Mouse (Mus musculus) neural tube, embryonic 10.5 days (tissue): ENCODE data around the gene Gm20671.
"Not testable (repeated sequence)": the region's sequence is repeated elsewhere in the genome, so short reads cannot be mapped to it uniquely, and the experiment has no call there.

Experiments used
- DNase-seq: peaks from one replicate; pipeline ENCODE4 v3.0.0-alpha.2; 2017; ENCODE audit warnings: low spot score; ENCODE audit errors: extremely low spot score

Gene Gm20671

DNA sequence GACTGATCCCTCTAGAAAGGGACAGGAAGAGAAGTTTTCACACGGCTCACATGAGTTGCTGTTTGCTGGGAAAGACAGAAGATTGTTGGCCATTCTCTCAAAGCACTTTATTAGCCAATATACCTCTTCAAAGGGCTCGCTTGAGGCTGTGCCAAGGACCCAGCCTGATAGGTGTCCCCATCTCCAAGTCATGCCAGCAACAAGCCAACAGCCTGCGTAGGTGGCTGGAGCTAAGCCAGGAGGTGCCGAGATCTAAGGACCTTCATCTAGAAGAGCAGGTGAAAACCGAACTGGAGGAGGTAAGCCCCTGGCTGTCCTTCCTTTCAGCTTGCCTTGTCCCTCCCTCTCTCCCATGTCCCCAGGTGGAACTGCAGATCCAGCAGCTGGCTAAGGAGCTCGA, 91.1 kb downstream of the Gm20671 start:
- no peak for DNase-seq

DNA sequence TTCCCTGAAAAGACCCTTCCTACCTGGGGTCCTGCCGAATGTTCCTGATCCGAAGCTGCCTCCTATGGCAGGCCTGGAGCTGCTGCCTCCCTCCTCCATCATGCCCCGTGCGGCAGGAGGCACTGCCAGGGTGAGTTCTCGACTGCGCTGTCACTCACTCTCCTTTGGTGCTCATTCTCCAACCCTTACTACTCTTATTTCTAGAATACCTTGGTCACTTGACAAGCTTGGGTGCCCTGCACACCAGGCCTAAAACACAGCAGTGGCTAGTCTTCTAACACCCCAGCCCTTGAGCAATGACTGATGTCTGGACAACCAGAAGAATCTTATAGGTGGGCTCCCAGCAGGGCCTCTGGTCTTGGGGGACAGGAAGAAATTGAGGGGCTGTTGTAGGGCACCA, 93.0 kb downstream of the Gm20671 start:
- DNase-seq, result not testable (repeated sequence)

DNA sequence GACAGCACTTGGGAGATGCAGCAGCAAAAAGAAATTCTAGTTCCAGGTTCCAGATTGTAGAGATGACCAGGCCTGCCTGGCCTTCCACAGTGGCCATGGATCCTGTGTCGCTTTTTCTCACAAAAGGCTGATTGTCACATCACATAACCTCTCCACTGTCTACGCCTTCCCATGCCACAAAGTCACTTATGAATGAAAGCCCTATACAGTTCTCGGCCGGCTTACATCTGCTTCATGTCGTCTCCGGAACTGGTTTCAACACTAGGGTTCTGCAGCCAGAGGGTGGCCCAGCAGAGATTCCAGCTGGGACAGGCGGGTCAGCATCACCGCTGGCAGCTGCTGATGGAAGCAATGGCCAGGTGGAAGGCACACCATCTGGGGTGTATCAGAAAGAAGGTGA, 98.1 kb downstream of the Gm20671 start:
- DNase-seq, result no peak

DNA sequence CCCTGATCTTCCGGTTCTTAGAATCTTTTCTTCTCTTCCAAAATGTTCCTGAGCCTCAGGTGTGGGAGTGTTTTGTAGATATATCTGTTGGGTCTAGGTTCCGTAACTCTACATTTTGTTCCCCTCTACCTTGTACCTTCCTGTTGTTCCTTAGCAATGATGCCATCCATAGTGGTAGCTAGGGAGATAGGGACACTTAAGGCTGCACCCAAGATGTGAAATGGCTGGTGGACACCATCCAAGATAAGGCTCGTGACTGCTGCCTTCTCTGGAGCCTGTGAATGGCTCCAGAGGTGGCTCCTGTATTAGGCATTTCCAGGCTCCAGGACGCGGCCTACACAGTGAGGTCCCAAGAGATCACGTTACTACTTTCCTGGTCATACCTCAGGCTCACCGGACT, 98.6 kb downstream of the Gm20671 start:
- DNase-seq, result no peak

DNA sequence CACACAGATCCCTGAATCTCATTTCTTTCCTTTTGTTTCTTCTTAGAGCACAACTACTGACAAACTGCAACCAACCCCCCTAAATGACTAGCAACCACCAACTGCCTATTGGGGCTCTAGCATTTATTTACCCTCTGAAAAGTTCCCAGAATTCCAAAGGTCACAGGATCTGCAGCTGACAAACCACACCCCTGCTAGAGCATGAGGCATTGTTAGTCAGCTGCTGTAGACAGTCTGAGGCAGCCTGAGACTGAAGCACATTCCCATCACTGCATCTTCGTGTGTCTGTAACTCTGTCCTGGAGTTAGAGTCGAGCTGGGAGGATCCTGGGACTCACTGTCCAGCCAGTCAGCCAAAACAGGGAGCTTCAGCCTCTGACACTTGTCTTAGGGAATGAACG, 101.5 kb downstream of the Gm20671 start:
- not testable (repeated sequence) for DNase-seq

DNA sequence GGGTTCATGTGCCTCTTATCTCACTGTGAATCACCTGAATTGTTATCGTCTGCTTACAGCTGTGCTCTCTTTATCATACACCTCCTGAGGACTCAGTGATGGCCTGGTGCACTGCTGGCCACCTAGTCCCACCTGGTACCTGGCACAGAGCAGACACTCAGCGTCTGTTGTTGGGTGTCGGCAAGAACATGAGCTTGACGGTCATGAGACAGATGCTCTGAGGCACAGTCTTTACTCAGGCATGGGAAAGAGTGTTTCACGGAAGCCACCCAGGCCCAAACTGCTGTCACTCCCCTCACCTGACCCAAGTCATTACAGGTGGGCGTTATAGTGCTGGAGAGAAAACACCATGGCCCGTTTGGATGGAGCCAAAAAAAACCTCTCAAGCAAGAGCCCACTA, 102.9 kb downstream of the Gm20671 start:
- DNase-seq, result no peak

GRCm38 (mm10) chr5:32722711-32723110, 104.2 kb downstream of the Gm20671 start:
- not testable (repeated sequence) for DNase-seq

- no peak for DNase-seq
These were observed 104.6 kb downstream of the Gm20671 start for GRCm38 (mm10) chr5:32722263-32722662.

DNA sequence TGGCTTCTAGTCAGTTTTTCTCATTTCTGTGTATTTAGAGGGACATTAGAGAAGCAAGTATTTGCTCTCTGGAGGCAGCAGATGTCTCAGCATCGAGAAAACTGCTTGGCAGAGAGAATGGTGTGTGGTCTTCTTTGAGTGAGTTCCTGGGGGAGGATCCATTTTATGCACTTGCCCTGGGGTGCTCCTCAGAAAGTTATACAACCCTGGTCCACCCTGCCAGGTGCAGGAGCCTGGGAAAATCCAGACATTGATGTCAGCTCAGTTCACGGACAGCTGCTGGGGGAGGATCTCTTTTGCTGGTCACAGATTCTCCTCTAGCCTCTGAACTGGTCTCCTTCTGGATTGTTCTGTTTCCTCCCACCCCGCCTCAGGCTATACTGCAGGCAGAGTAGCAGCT, 105.6 kb downstream of the Gm20671 start:
- no peak for DNase-seq

DNA sequence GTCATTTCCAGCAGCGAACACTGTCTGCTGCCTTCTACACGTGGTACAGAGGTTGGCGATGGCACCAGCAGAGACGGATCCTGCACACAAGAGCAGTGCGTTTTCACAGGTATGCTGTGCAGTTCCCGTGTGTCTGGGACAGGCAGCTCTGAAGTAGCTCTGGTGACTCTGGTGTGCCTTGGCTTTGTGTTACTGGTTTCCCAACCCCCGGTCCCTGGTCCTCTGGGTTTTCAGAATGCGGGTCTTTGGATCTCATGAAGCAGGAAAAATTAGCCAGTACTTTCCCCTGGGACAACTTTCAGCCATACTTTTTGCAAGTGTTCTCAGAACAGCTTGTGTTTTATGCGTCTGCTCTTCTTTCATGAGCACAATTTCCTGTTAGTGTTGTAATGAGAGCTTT, 106.5 kb downstream of the Gm20671 start:
- no peak for DNase-seq

DNA sequence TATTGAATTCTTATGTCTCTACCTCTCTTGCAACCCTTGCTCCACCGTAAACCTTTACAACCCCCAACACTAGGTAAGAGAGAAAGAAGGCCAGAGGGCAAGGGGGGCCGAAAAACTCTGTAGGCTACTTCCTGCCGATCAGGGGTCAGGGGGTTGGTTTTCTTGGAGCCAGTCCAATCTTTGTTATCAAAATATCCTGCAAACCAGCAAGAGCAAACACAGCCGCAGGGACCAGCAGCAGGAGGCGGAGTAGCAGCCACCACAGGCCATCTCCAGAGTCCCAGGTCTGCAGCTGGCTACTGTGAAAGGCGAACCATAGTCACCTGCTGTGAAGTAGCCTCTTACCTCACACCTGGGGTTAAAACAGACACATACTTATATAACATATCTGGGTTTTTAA, 108.0 kb downstream of the Gm20671 start:
- no peak for DNase-seq

GRCm38 (mm10) chr5:32717726-32718125, 109.2 kb downstream of the Gm20671 start:
- DNase-seq, result no peak

DNA sequence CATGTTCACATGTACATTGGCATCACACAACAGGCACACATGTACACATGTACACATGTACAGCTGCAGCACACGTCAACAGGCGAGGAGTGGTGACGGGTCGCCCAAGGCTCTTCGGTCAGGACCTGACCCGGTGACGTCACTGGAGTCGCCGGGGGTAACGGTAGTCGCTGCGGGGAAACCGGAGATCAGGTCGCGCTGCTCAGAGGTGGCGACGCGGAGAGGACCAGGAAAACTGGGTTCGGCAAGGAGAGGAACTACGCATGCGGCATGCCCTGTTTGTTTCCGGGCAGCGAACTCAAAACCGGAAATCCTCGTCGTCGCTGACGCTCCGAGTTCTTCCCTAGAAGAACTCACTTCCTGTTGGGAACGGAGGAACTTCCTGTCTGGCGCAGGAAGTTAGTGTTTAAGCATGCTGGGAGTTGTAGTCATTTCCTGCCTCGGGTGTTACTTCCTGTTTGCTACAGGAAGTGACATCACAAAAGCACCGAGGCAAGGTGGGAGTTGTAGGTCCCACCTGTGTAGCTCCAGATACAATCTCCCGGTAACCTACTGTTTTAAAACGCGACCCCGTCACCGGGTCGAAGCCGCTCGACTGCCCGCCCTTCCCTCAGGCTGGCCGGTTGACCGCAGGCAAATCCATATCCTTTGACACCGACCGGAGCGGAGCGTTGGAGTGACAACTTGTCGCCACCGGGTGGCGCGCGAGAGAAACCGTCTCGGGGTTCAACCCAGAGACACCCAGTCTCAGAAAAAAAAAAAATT, 113.0 kb downstream of the Gm20671 start:
- peak; percentile 93 for DNase-seq

- DNase-seq, result peak; percentile 15
These were observed 113.7 kb downstream of the Gm20671 start for GRCm38 (mm10) chr5:32713042-32713702.

DNA sequence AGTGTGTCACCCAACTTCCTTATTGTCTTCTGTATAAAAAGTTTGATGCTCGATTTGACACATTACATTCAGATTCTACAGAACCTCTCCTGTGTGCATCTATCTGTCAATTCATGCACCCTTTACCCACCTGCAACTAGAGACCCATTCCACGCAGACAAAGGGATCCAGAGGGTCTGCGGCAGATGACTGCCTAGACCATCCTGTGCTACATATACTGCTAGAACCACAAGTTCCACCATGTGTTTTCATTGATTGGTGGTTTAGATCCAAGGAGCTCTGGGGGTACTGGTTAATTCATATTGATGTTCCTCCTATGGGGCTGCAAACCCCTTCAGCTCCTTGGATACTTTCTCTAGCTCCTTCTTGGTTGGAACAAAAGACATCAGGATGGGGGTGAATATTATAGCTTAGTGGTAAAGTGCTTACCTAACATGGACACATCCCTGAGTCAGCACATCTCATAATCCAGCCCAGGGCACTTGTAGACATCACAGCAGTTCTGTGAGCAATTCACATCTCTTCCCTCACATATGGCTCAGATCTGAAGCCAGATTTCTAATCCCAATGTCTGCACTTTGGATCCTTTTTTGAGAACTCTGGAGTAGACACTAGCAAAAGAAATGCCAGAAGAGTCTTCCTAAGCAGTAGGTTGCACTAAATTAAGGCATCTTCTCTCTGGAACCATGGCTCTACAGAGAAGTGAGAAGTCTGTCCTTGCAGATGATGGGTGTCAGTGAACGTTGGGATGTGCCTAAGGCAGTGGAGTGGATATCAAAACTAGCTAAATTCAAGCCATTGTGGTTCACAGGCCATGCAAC, 114.5 kb downstream of the Gm20671 start:
- peak; percentile 12 for DNase-seq

DNA sequence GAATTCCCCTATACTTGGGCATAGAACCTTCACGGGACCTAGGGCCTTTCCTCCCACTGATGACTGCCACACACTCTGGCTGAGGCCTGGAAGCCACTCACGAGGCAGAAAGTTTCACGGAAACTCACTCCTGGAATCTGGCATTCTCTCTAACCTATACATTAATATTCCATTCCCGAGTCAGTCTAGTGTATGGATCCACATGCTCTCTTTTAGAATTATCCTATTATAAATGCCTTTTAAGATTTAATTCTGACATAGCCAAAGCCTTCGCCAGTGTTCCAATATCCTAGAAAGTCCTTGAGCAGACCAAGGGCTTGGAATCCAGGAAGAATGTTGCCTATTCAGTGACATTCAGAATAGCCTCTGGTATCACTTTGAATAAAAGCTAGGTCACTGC, 115.4 kb downstream of the Gm20671 start:
- no peak for DNase-seq

- no peak for DNase-seq
These were observed 120.6 kb downstream of the Gm20671 start for GRCm38 (mm10) chr5:32706226-32706780.

GRCm38 (mm10) chr5:32697208-32697867, 129.6 kb downstream of the Gm20671 start:
- no peak for DNase-seq

DNA sequence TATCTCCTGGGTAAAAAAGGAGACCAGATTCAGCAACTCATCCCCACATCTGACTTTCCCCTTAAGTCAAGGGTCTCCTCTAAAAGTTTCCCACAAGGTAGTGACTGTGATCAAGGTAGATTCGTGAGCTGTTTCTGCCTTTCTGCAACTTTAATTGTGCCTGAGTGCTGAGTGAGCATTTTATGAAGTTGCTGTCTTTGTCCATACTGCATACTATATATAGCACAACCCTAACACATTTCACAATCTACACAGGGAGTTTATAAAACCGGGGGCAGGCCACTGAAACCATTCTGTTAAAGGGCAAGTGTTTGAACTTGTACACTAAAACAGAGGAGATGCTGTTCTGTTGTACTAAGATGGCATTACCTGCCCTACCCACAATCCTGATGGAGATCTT, 133.5 kb downstream of the Gm20671 start:
- no peak for DNase-seq
